Mouse (Mus musculus) hindbrain, embryonic 11.5 days (tissue): ENCODE measurements around the gene Dhx58. TPM values are rescaled to one million over a fixed set of nuclear protein-coding genes. Genes with fewer than 3 reads are reported as not detected.

Source experiments
- ATAC-seq: fragments of 200-750 bp; cut with Nextera tagmentation; 2 replicates; pipeline ENCODE4 v1.8.0; 2017; ENCODE audit warnings: mild to moderate bottlenecking, moderate TSS enrichment, moderate library complexity; ENCODE audit not compliant: low FRiP score
- DNase-seq: peaks from one replicate; pipeline ENCODE4 v3.0.0-alpha.2; 2015; ENCODE audit warnings: low spot score
- H3K27ac ChIP-seq: fragments of 300-500 bp; sonication (generic); 2 replicates; pipeline ENCODE4 v1.5.1; 2014; ENCODE audit warnings: mild to moderate bottlenecking, low read depth, low read length
- H3K27me3 ChIP-seq: fragments of 300-500 bp; sonication (generic); 2 replicates; pipeline ENCODE4 v1.6.1; 2014; ENCODE audit warnings: mild to moderate bottlenecking, low read length, moderate library complexity, mixed read lengths; ENCODE audit not compliant: control insufficient read depth, insufficient read depth
- H3K36me3 ChIP-seq: fragments of 300-500 bp; sonication (generic); 2 replicates; pipeline ENCODE4 v1.6.1; 2014; ENCODE audit warnings: mild to moderate bottlenecking, low read length, moderate library complexity, mixed read lengths; ENCODE audit not compliant: control insufficient read depth, insufficient read depth
- H3K4me1 ChIP-seq: fragments of 300-500 bp; sonication (generic); replicated peaks from 2 replicates; pipeline ENCODE4 v1.6.1; 2014; ENCODE audit warnings: low read length, mixed read lengths; ENCODE audit not compliant: control insufficient read depth, insufficient read depth
- H3K4me2 ChIP-seq: fragments of 300-500 bp; sonication (generic); replicated peaks from 2 replicates; pipeline ENCODE4 v1.6.1; 2014; ENCODE audit warnings: mild to moderate bottlenecking, low read depth, low read length
- H3K4me3 ChIP-seq: fragments of 300-500 bp; sonication (generic); 2 replicates; pipeline ENCODE4 v1.5.1; 2014; ENCODE audit warnings: low read depth, low read length
- H3K9ac ChIP-seq: fragments of 300-500 bp; sonication (generic); 2 replicates; pipeline ENCODE4 v1.6.1; 2014; ENCODE audit warnings: low read depth, low read length
- H3K9me3 ChIP-seq: fragments of 300-500 bp; sonication (generic); 2 replicates; pipeline ENCODE4 v1.6.1; 2016; ENCODE audit warnings: low read length; ENCODE audit not compliant: control insufficient read depth
- WGBS: fragments of 180-500 bp; shearing (Covaris S2); extraction: QIAGEN DNeasy Blood & Tissue Kit; methylation state at CpG from one replicate; pipeline ENCODE4 v1.1.7; 2014; 5-methylcytosine and 5-hydroxymethylcytosine counted together
- polyA plus RNA-seq: library from polyadenylated mRNA; unstranded; fragments of >200 nt; fragmentation: Nextera tagmentation; extraction: Ambion mirVana; gene quantifications from 2 replicates; pipeline ENCODE4 v1.2.1, GENCODE M21; 2014

Dhx58 gene
- polyA plus RNA-seq, 1 experiment from 2014 or later: 1.9 TPM

GRCm38 (mm10) chr11:100729976-100730375 lies 25.9 kb upstream of the Dhx58 start:
- Histone ChIP-seq H3K9me3 (no peaks in the 10 kb centered on the region), H3K9ac (no peak overlapping the region), H3K4me1 (no peaks in the 10 kb centered on the region), H3K4me3 (no peak overlapping the region), H3K36me3 (0 out of 2 replicates have a peak, but pooled peaks cover 2% of the 10 kb centered on the region), H3K27me3 (no peaks in the 10 kb centered on the region), H3K4me2 (no peak overlapping the region), H3K27ac (no peak overlapping the region)
- WGBS: 89% methylated on average over 4 of the region's 4 CpGs
- no peak for DNase-seq
- ATAC-seq: no peak

- no peak overlapping the region for H3K4me3 ChIP-seq
- 86% methylated on average over 6 of the region's 6 CpGs for WGBS
Observed at GRCm38 (mm10) chr11:100728601-100729000, 24.5 kb upstream of the Dhx58 start.

DNA sequence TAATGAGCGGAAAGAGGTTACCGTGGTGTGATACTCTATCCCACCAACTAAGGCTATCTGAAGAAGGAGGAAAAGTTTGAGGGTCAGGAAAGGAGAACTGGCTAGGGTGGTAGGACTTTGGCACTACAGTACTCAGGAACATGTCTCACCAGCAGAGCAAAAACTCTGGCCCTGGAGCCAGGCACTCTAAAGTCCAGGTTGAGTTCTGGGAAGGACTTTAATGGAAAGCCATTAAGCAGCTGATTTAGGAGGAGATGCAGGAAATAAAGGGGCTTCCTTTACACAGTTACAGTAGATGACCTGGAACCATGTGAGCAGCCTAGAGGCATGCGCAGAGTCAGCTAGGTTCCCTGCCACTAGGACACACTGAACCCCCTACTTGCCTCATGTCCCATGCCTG lies 23.1 kb upstream of the Dhx58 start:
- H3K27me3 ChIP-seq: no peaks in the 10 kb centered on the region
- WGBS: 94% methylated on average over 3 of the region's 3 CpGs
- no peak overlapping the region for H3K4me3 ChIP-seq
- no peaks in the 10 kb centered on the region for H3K4me1 ChIP-seq
- no peak overlapping the region for H3K9ac ChIP-seq
- H3K4me2 ChIP-seq: no peak overlapping the region
- ATAC-seq (no peak), DNase-seq (no peak)
- no peaks in the 10 kb centered on the region for H3K36me3 ChIP-seq
- no peak overlapping the region for H3K27ac ChIP-seq
- H3K9me3 ChIP-seq: no peaks in the 10 kb centered on the region

More at GRCm38 (mm10) chr11:100728601-100729000, 24.5 kb upstream of the Dhx58 start:
- ATAC-seq: no peak
- 0 out of 2 replicates have a peak, but pooled peaks cover 2% of the 10 kb centered on the region for H3K36me3 ChIP-seq
- DNase-seq: no peak
- no peaks in the 10 kb centered on the region for H3K27me3 ChIP-seq
- no peak overlapping the region for H3K27ac ChIP-seq
- H3K9ac ChIP-seq: no peak overlapping the region
- H3K4me2 ChIP-seq: no peak overlapping the region
- H3K9me3 ChIP-seq: no peaks in the 10 kb centered on the region
- no peaks in the 10 kb centered on the region for H3K4me1 ChIP-seq

GRCm38 (mm10) chr11:100724919-100725512 lies 20.9 kb upstream of the Dhx58 start:
- no peak for ATAC-seq
- no peak overlapping the region for H3K9ac ChIP-seq
- no peaks in the 10 kb centered on the region for H3K36me3 ChIP-seq
- H3K27ac ChIP-seq: no peak overlapping the region
- H3K4me2 ChIP-seq: no peak overlapping the region
- 51% methylated on average over 5 of the region's 5 CpGs for WGBS
- no peaks in the 10 kb centered on the region for H3K9me3 ChIP-seq
- no peaks in the 10 kb centered on the region for H3K4me1 ChIP-seq
- no peak overlapping the region for H3K4me3 ChIP-seq
- DNase-seq: no peak
- H3K27me3 ChIP-seq: no peaks in the 10 kb centered on the region

- Histone ChIP-seq H3K4me3 (no peak overlapping the region), H3K9ac (no peak overlapping the region), H3K4me2 (no peak overlapping the region), H3K4me1 (no peaks in the 10 kb centered on the region), H3K9me3 (no peaks in the 10 kb centered on the region), H3K36me3 (no peaks in the 10 kb centered on the region), H3K27ac (no peak overlapping the region), H3K27me3 (no peaks in the 10 kb centered on the region)
- no peak for ATAC-seq
- no peak for DNase-seq
- WGBS: 56% methylated on average over 2 of the region's 2 CpGs
Observed at GRCm38 (mm10) chr11:100722493-100723028, 18.5 kb upstream of the Dhx58 start.

GRCm38 (mm10) chr11:100721776-100722492 lies 17.9 kb upstream of the Dhx58 start:
- no peak overlapping the region for H3K4me2 ChIP-seq
- no peak overlapping the region for H3K4me3 ChIP-seq
- WGBS: 75% methylated on average over 8 of the region's 8 CpGs
- ATAC-seq (no peak), DNase-seq (no peak)
- no peaks in the 10 kb centered on the region for H3K27me3 ChIP-seq
- H3K9ac ChIP-seq: no peak overlapping the region
- no peak overlapping the region for H3K27ac ChIP-seq
- no peaks in the 10 kb centered on the region for H3K36me3 ChIP-seq
- no peaks in the 10 kb centered on the region for H3K4me1 ChIP-seq
- H3K9me3 ChIP-seq: no peaks in the 10 kb centered on the region

DNA sequence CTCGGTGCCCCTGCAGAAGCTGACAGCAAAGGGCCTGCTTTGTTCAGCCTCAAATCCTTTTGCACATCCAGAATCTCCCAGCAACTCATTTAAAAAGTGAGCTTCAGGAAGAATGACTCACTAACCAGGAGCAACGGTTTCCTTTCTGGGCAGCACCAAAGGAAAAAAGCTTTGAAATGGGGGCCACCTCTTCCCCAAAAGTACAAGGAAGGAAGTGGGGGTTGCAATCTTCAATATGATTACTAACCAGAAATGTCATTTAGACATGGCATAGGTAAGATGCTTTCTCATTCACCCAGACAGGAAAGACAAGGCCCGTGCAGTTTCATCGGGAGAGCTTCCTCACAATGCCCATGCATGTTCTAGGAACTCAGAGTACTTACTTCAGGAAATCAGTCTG lies 17.2 kb upstream of the Dhx58 start:
- Histone ChIP-seq H3K4me1 (no peaks in the 10 kb centered on the region), H3K4me2 (no peak overlapping the region), H3K9me3 (no peaks in the 10 kb centered on the region), H3K4me3 (no peak overlapping the region), H3K27me3 (no peaks in the 10 kb centered on the region), H3K36me3 (no peaks in the 10 kb centered on the region), H3K27ac (no peak overlapping the region), H3K9ac (no peak overlapping the region)
- 79% methylated on average over 4 of the region's 4 CpGs for WGBS
- ATAC-seq (no peak), DNase-seq (no peak)

DNA sequence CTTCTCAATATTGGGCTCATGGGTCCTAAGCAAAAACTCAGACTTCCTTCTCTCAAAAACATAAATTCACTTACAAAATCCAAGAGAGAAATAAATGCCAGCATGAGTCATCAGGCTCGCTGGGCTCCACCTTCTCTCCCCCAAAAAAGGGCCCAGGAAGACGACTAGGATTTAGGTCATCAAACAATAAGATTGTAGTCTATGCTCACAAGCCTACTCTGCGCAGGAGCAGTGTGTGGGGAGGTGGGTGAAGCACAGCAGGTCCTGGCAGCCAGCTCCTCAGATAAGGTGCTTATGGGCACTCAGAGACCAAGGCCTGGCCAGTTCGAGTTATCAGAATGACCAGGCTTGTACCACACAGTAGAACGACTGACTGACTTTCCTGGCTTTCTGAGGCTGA lies 16.3 kb upstream of the Dhx58 start:
- ATAC-seq: no peak
- Histone ChIP-seq H3K4me1 (no peaks in the 10 kb centered on the region), H3K27ac (no peak overlapping the region), H3K9ac (no peak overlapping the region), H3K27me3 (no peaks in the 10 kb centered on the region), H3K36me3 (no peaks in the 10 kb centered on the region), H3K9me3 (no peaks in the 10 kb centered on the region), H3K4me3 (no peak overlapping the region), H3K4me2 (no peak overlapping the region)
- DNase-seq: no peak
- 87% methylated on average over 5 of the region's 5 CpGs for WGBS

DNA sequence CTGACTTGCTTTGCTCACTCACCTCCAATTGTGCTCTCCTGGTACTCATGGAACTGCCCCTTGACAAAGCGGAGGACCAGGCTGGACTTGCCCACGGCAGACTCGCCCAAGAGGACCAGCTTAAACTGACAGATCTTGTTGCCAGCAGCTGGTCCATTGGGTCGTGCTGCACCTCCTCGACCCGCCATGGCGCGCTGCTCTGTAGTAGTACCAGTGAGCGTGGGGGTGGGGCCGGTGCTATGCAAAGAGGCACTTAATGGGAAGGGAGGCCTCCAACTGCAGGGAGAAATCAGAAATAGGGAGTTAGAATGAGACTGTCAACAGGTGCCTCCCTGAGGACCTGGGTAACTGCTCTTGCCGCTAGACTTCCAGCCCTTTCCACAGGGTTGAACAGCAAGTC lies 15.8 kb upstream of the Dhx58 start:
- no peaks in the 10 kb centered on the region for H3K27me3 ChIP-seq
- no peak overlapping the region for H3K9ac ChIP-seq
- no peak overlapping the region for H3K27ac ChIP-seq
- H3K4me3 ChIP-seq: no peak overlapping the region
- no peaks in the 10 kb centered on the region for H3K36me3 ChIP-seq
- no peaks in the 10 kb centered on the region for H3K4me1 ChIP-seq
- H3K9me3 ChIP-seq: no peaks in the 10 kb centered on the region
- no peak for DNase-seq
- WGBS: 84% methylated on average over 11 of the region's 11 CpGs
- H3K4me2 ChIP-seq: no peak overlapping the region
- ATAC-seq: no peak
